8 mouse cellular contexts compared by ENCODE assay signal in genomic region chr12:4133847-4134212, GRCm38 (mm10). TPM values are rescaled to one million over a fixed set of nuclear protein-coding genes. Genes with fewer than 3 reads are reported as not detected.
DNase-seq lines count a peak whose midpoint lies in the region; ATAC-seq and TF ChIP-seq lines count a peak whose summit lies in the region.

No protein-coding gene starts in this region.

- 14% methylated on average over 11 of the region's 11 CpGs for WGBS in lung, embryonic 14.5 days
- WGBS in hindbrain, embryonic 12.5 days: 34% methylated on average over 11 of the region's 11 CpGs
- WGBS in midbrain, embryonic 13.5 days: 43% methylated on average over 11 of the region's 11 CpGs

- peak overlapping the region; percentile 58 for H3K4me3 ChIP-seq in lung, embryonic 14.5 days (ENCODE audit: low read depth, low read length)
- H3K4me3 ChIP-seq in hindbrain, embryonic 12.5 days: peak overlapping the region; percentile 69
- peak overlapping the region; percentile 59 for H3K4me3 ChIP-seq in midbrain, embryonic 13.5 days (replicated peaks)

- ATAC-seq in lung, embryonic 14.5 days (ENCODE audit: insufficient read depth): peak; percentile 45
- ATAC-seq in hindbrain, embryonic 12.5 days (ENCODE audit: low FRiP score): peak; percentile 20; the same call in 1 of the 2 replicates
- ATAC-seq in midbrain, embryonic 13.5 days: peak; percentile 38

- H3K4me2 ChIP-seq in lung, embryonic 14.5 days: peak overlapping the region; percentile 89
- peak overlapping the region; percentile 97 for H3K4me2 ChIP-seq in hindbrain, embryonic 12.5 days (replicated peaks)
- peak overlapping the region; percentile 84 for H3K4me2 ChIP-seq in midbrain, embryonic 13.5 days (replicated peaks)

- TF ChIP-seq CTCF in lung, embryonic 14.5 days (IDR thresholded peaks at IDR 0.05; ENCODE audit: low read depth): no peak

- peak overlapping the region; percentile 68 for H3K9ac ChIP-seq in lung, embryonic 14.5 days
- peak overlapping the region; percentile 78 for H3K9ac ChIP-seq in hindbrain, embryonic 12.5 days
- peak overlapping the region; percentile 80 for H3K9ac ChIP-seq in midbrain, embryonic 13.5 days (replicated peaks)

- H3K4me1 ChIP-seq in lung, embryonic 14.5 days (ENCODE audit: insufficient read depth): 0 out of 2 replicates have a peak, but pooled peaks cover 4% of the 10 kb centered on the region
- H3K4me1 ChIP-seq in hindbrain, embryonic 12.5 days: peaks cover 15% of the 10 kb centered on the region
- peaks cover 20% of the 10 kb centered on the region for H3K4me1 ChIP-seq in midbrain, embryonic 13.5 days (replicated peaks)

- no peak overlapping the region; the same call in 1 of the 2 replicates for H3K27ac ChIP-seq in lung, embryonic 14.5 days (ENCODE audit: low read depth)
- no peak overlapping the region for H3K27ac ChIP-seq in hindbrain, embryonic 12.5 days
- no peak overlapping the region for H3K27ac ChIP-seq in midbrain, embryonic 13.5 days

- H3K9me3 ChIP-seq in lung, embryonic 14.5 days (ENCODE audit: low read depth, low read length): no peaks in the 10 kb centered on the region
- no peaks in the 10 kb centered on the region; the same call in 1 of the 2 replicates for H3K9me3 ChIP-seq in hindbrain, embryonic 12.5 days (replicated peaks)
- H3K9me3 ChIP-seq in midbrain, embryonic 13.5 days: peaks cover 5% of the 10 kb centered on the region; the same call in 1 of the 2 replicates

- H3K27me3 ChIP-seq in lung, embryonic 14.5 days (ENCODE audit: insufficient read depth, low read length): no peaks in the 10 kb centered on the region
- H3K27me3 ChIP-seq in hindbrain, embryonic 12.5 days: no peaks in the 10 kb centered on the region
- no peaks in the 10 kb centered on the region for H3K27me3 ChIP-seq in midbrain, embryonic 13.5 days

- peak; percentile 32 for DNase-seq in cerebellum, adult 11 months
- DNase-seq in cerebellum, adult 8-10 months: no peak
- peak; percentile 46 for DNase-seq in lung, embryonic 14.5 days
- no peak for DNase-seq in lung, adult 18-20 months
- DNase-seq in adrenal gland, postnatal 4 days (ENCODE audit: low spot score in 2 of 2): no peak
- DNase-seq in layer of hippocampus, adult 9-10 months (ENCODE audit: low spot score): no peak

- H3K36me3 ChIP-seq in lung, embryonic 14.5 days (ENCODE audit: insufficient read depth): peaks cover 6% of the 10 kb centered on the region; the same call in 1 of the 2 replicates
- no peaks in the 10 kb centered on the region for H3K36me3 ChIP-seq in hindbrain, embryonic 12.5 days
- no peaks in the 10 kb centered on the region for H3K36me3 ChIP-seq in midbrain, embryonic 13.5 days

RNA-seq across cellular contexts. Expression of gene Adcy3, which starts 0.9 kb away (rescaled TPM):
- 10.7 and 14.4 TPM in 2 replicates for polyA plus RNA-seq in lung, embryonic 14.5 days (2014; fragmentation: Nextera tagmentation; extraction: Ambion mirVana)
- 10.2 and 11.0 TPM in 2 replicates for polyA plus RNA-seq in hindbrain, embryonic 12.5 days (2016; fragmentation: Nextera tagmentation; extraction: Ambion mirVana)
- 4.8 and 5.8 TPM in 2 replicates for polyA plus RNA-seq in midbrain, embryonic 13.5 days (2015; fragmentation: Nextera tagmentation; extraction: Ambion mirVana)
- 10 to 100 TPM; 25.8 to 26.8 TPM for total RNA-seq in adrenal gland, postnatal 4 days (2021)

RNA-seq across cellular contexts. Expression of gene Dnajc27, which starts 51.4 kb away (rescaled TPM):
- 8.0 and 8.7 TPM in 2 replicates for polyA plus RNA-seq in lung, embryonic 14.5 days (2014; fragmentation: Nextera tagmentation; extraction: Ambion mirVana)
- polyA plus RNA-seq in hindbrain, embryonic 12.5 days (2016; fragmentation: Nextera tagmentation; extraction: Ambion mirVana): 13.9 and 14.0 TPM in 2 replicates
- polyA plus RNA-seq in midbrain, embryonic 13.5 days (2015; fragmentation: Nextera tagmentation; extraction: Ambion mirVana): 15.0 and 15.4 TPM in 2 replicates
- total RNA-seq in adrenal gland, postnatal 4 days (2021): 1 to 10 TPM; 6.9 to 8.0 TPM

Comparison
In these comparisons a context has a peak if more than half of its experiments do, and no peak if none do; other contexts are left out.
1. DNase-seq: peak in cerebellum, adult 11 months (single experiment) and lung, embryonic 14.5 days (single experiment); none in cerebellum, adult 8-10 months (single experiment), lung, adult 18-20 months (0 of 2), adrenal gland, postnatal 4 days (0 of 2) and layer of hippocampus, adult 9-10 months (single experiment).
2. Peak in every context shown above with its lines, with median percentiles within 50 percentile points of each other: ATAC-seq, H3K4me2 ChIP-seq, H3K4me3 ChIP-seq and H3K9ac ChIP-seq.